Mouse (Mus musculus) lung, postnatal 0 days (tissue): ENCODE data around the gene Agpat3. TPM values are rescaled to one million over a fixed set of nuclear protein-coding genes. Genes with fewer than 3 reads are reported as not detected.

ENCODE experiments used
- ATAC-seq: fragments of 200-750 bp; cut with Nextera tagmentation; 2 replicates; pipeline ENCODE4 v1.8.0; 2017; ENCODE audit warnings: moderate library complexity
- DNase-seq: peaks from one replicate; pipeline ENCODE4 v3.0.0-alpha.2; 2016; ENCODE audit warnings: low spot score
- H3K27ac ChIP-seq: fragments of 300-500 bp; sonication (generic); 2 replicates; pipeline ENCODE4 v1.5.1; 2014; ENCODE audit warnings: antibody characterized with exemption, mild to moderate bottlenecking, low read length, mixed read lengths
- H3K27me3 ChIP-seq: fragments of 300-500 bp; sonication (generic); replicated peaks from 2 replicates; pipeline ENCODE4 v1.6.1; 2014; ENCODE audit warnings: low read length, mixed read lengths; ENCODE audit not compliant: insufficient read depth
- H3K36me3 ChIP-seq: fragments of 300-500 bp; sonication (generic); 2 replicates; pipeline ENCODE4 v1.6.1; 2014; ENCODE audit warnings: low read length, mixed read lengths; ENCODE audit not compliant: insufficient read depth
- H3K4me1 ChIP-seq: fragments of 300-500 bp; sonication (generic); 2 replicates; pipeline ENCODE4 v1.6.1; 2014; ENCODE audit warnings: antibody characterized with exemption, low read depth, low read length, mixed read lengths; ENCODE audit not compliant: insufficient read depth
- H3K4me2 ChIP-seq: fragments of 300-500 bp; sonication (generic); replicated peaks from 2 replicates; pipeline ENCODE4 v1.6.1; 2014; ENCODE audit warnings: low read depth, mild to moderate bottlenecking, low read length, moderate library complexity, mixed read lengths
- H3K4me3 ChIP-seq: fragments of 300-500 bp; sonication (generic); 2 replicates; pipeline ENCODE4 v1.5.1; 2014; ENCODE audit warnings: low read depth, low read length
- H3K9ac ChIP-seq: fragments of 300-500 bp; sonication (generic); replicated peaks from 2 replicates; pipeline ENCODE4 v1.6.1; 2014; ENCODE audit warnings: low read depth, mild to moderate bottlenecking
- H3K9me3 ChIP-seq: fragments of 300-500 bp; sonication (generic); 2 replicates; pipeline ENCODE4 v1.6.1; 2016; ENCODE audit warnings: low read length, mixed read lengths
- CTCF ChIP-seq: IDR thresholded peaks from 2 replicates; pipeline ENCODE4 v1.5.1; 2016; ENCODE audit warnings: antibody characterized with exemption, mild to moderate bottlenecking
- EP300 ChIP-seq: IDR thresholded peaks from 2 replicates; pipeline ENCODE4 v1.6.1; 2016; ENCODE audit warnings: antibody characterized with exemption, mild to moderate bottlenecking, control low read depth
- WGBS: fragments of 180-500 bp; shearing (Covaris S2); extraction: QIAGEN DNeasy Blood & Tissue Kit; methylation state at CpG from one replicate; pipeline ENCODE4 v1.1.7; 2014; 5-methylcytosine and 5-hydroxymethylcytosine counted together
- polyA plus RNA-seq: library from polyadenylated mRNA; unstranded; fragments of >200 nt; fragmentation: Nextera tagmentation; extraction: Ambion mirVana; gene quantifications from 2 replicates; pipeline ENCODE4 v1.2.1, GENCODE M21; 2015

The Agpat3 gene
- polyA plus RNA-seq, 1 experiment from 2014 or later = 129 TPM

DNA sequence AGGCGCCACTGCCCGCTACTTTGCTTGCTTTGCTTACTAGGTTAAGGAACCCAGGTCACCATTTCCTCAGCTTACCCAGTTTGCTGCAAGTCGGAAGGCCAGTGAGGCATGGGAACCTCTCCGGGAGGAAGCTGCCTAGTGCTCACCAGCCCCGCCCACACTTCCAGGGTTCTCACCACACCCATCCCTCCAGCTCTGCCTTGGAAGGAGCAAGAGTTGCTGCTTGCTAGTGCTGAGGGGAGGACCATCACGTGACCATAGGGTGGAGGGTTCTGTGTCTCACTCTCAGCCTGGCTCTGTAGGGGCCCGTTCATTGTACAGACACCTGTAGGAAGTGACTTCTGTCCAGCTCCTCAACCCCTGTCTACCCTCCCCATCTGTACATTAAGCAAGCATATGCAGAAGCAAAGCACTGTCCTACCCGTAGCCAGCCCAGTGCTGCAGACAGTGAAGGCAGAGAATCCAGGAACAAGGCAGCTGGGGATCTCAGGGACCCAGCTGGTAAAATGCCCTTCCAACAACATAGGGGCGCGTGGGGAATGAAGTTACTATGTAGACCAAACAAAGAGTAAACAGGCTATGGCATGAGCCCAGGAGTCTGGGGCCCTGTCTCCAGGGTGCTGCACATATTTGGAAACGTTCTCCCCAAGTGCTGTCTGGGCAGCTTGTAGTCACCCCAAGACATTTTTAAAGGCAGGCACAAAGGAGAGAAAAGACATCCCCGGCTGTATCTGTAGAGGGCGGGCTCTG lies 40.2 kb downstream of the Agpat3 start:
- peak; percentile 66 for ATAC-seq
- Histone ChIP-seq H3K27ac (no peak overlapping the region), H3K36me3 (no peaks in the 10 kb centered on the region), H3K4me2 (no peak overlapping the region), H3K4me1 (peaks cover 8% of the 10 kb centered on the region; the same call in 1 of the 2 replicates), H3K9me3 (no peaks in the 10 kb centered on the region), H3K9ac (no peak overlapping the region), H3K27me3 (no peaks in the 10 kb centered on the region), H3K4me3 (no peak overlapping the region)
- WGBS = 58% methylated on average over 13 of the region's 13 CpGs
- TF ChIP-seq CTCF = no peak
- TF ChIP-seq EP300 = no peak
- DNase-seq = peak; percentile 53

DNA sequence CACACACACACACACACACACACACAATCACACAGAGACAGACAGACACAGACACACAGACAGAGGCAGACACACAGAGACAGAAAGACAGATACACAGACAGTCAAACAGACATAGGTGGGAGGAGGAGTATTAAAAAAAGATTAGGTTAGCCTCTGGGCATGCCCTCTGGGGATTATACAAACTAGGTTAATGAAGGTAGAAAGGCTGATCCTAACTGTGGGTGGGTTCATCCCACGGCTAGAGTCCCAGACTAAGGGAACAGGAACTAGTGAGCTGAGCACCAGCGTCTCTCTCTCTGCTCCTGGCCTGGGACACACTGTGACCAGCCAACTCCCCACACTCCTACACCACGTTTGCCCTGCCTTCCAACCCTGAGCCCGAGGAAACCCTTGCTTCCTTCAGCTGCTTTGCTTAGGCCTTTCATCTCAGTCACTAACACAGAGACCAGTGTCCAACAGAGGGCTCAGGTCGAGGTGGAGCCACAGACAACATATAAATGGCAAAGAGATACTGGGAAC lies 41.5 kb downstream of the Agpat3 start:
- Histone ChIP-seq H3K27ac (no peak overlapping the region), H3K36me3 (no peaks in the 10 kb centered on the region)

DNA sequence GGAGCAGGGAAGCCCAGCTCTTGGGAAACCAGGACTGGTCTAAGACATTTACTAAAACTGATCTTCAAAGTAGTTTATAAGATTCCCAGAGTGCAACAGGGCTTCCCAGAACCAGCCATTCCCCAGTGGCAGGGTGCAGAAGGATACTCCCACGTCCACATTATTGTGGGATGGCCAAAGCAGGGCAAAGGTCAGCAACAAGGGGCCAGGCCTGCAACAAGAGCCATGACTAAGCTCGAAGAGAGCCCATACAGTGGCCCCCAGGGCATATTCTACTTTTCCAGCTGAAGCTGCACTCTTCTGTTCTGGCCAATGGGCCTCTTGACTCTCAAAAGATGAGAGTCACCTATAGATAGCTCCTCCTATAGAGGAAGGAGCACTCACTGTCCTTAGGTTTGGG lies 43.7 kb downstream of the Agpat3 start:
- Histone ChIP-seq H3K27me3 (no peaks in the 10 kb centered on the region), H3K4me2 (no peak overlapping the region), H3K4me3 (no peak overlapping the region), H3K36me3 (no peaks in the 10 kb centered on the region), H3K27ac (no peak overlapping the region), H3K4me1 (peaks cover 8% of the 10 kb centered on the region; the same call in 1 of the 2 replicates), H3K9me3 (no peaks in the 10 kb centered on the region), H3K9ac (no peak overlapping the region)
- ATAC-seq = no peak
- WGBS = 62% methylated on average over 2 of the region's 2 CpGs
- TF ChIP-seq CTCF (no peak), EP300 (no peak)
- no peak for DNase-seq

More for the DNA sequence above, 41.5 kb downstream of the Agpat3 start:
- WGBS = 51% methylated on average over 5 of the region's 5 CpGs
- DNase-seq (no peak), ATAC-seq (no peak)
- Histone ChIP-seq H3K9ac (no peak overlapping the region), H3K4me2 (no peak overlapping the region), H3K27me3 (no peaks in the 10 kb centered on the region), H3K4me3 (no peak overlapping the region), H3K4me1 (peaks cover 8% of the 10 kb centered on the region; the same call in 1 of the 2 replicates), H3K9me3 (no peaks in the 10 kb centered on the region)
- TF ChIP-seq CTCF (no peak), EP300 (no peak)

DNA sequence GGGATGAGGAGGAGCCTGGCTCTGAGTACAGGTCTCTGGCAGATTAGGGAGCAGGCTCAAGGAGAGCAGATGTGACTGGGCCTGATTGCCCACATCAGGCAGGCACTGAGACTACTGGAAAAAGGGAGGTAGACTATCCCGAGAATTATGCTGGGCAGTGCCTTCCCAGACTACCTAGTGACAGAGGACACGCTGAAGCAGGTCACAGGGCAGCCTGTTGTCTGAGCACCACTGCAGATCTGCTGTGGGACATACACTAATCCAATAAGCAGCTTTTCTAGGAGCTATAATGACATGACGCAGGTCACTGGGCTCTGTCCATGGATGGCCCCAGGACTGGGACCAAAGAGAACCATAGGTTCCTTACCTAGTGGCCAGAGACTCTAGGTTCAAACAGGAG lies 44.9 kb downstream of the Agpat3 start:
- 96% methylated on average over 3 of the region's 3 CpGs for WGBS
- Histone ChIP-seq H3K36me3 (no peaks in the 10 kb centered on the region), H3K27me3 (no peaks in the 10 kb centered on the region), H3K27ac (no peak overlapping the region), H3K9me3 (no peaks in the 10 kb centered on the region), H3K9ac (no peak overlapping the region), H3K4me2 (no peak overlapping the region), H3K4me3 (no peak overlapping the region), H3K4me1 (peaks cover 8% of the 10 kb centered on the region; the same call in 1 of the 2 replicates)
- DNase-seq = no peak
- no peak for ATAC-seq
- TF ChIP-seq CTCF = no peak
- TF ChIP-seq EP300 = no peak

DNA sequence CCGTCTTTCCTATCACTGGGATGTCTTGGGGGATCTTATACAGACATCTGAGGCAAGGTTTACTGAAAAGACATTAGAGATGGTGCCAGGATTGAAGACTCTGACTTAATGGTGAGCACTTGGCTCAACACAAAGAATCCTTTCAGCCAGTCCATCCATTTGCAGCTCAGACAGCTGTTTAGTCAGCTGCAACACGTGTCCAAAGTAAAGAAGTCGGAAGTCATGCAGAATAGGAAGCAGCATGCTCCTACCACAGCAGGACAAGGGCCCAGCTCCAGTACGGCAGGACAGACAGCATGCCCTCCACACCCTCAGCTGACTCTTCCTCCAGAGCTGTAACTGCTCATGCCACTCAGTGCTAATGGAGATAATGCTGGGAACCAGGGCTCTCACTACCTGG lies 46.3 kb downstream of the Agpat3 start:
- H3K4me1 ChIP-seq = no peaks in the 10 kb centered on the region

DNA sequence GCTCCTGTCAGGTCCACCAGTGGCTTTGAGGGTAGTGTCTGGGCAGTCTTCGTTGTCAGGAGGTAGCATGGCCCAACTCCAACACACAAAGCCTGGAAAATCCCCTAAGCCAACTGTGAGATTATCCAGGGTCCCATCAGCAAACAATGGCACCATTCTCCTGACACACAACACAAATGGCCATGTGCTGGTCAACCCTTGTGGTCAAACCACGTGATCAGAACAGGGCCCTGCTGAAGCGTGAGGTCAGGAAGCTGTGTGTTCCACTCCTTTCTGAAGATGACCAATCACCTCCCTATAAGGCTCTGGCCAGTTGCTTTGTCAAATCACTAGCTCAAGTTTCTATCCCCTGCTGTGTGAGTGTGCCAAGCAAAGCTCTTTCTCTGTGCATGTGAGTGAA lies 47.3 kb downstream of the Agpat3 start:
- no peak for ATAC-seq

More for the DNA sequence above, 46.3 kb downstream of the Agpat3 start:
- Histone ChIP-seq H3K4me2 (no peak overlapping the region), H3K27ac (no peak overlapping the region), H3K9ac (no peak overlapping the region), H3K36me3 (no peaks in the 10 kb centered on the region), H3K4me3 (no peak overlapping the region), H3K9me3 (no peaks in the 10 kb centered on the region), H3K27me3 (no peaks in the 10 kb centered on the region)
- 62% methylated on average over 4 of the region's 4 CpGs for WGBS
- TF ChIP-seq EP300 (no peak), CTCF (no peak)
- ATAC-seq (no peak), DNase-seq (no peak)

More for the DNA sequence above, 47.3 kb downstream of the Agpat3 start:
- no peak overlapping the region for H3K27ac ChIP-seq
- no peak for DNase-seq
- H3K4me2 ChIP-seq = no peak overlapping the region
- no peaks in the 10 kb centered on the region for H3K9me3 ChIP-seq
- no peaks in the 10 kb centered on the region for H3K4me1 ChIP-seq
- TF ChIP-seq EP300 (no peak), CTCF (no peak)
- H3K36me3 ChIP-seq = no peaks in the 10 kb centered on the region
- H3K27me3 ChIP-seq = no peaks in the 10 kb centered on the region
- no peak overlapping the region for H3K9ac ChIP-seq
- WGBS = 67% methylated on average over 3 of the region's 3 CpGs
- no peak overlapping the region for H3K4me3 ChIP-seq
